Mouse (Mus musculus) CH12.LX (cell line): ENCODE data around the gene Myo15.

ENCODE experiments used
- BHLHE40 ChIP-seq: IDR thresholded peaks from 2 replicates; pipeline ENCODE4 v1.6.1; 2011; ENCODE audit warnings: mild to moderate bottlenecking, low read depth, low read length, improper control_type of control experiment
- CHD1 ChIP-seq: IDR thresholded peaks from 2 replicates; pipeline ENCODE4 v1.6.1; 2012; ENCODE audit warnings: low read depth, low read length, improper control_type of control experiment, inconsistent platforms
- CHD2 ChIP-seq: IDR thresholded peaks from 2 replicates; pipeline ENCODE4 v1.6.1; 2011; ENCODE audit warnings: low read length, improper control_type of control experiment
- CTCF ChIP-seq, 2 experiments: IDR thresholded peaks in 1 of 2; conservative IDR thresholded peaks in 1 of 2; 2 replicates each; pipeline ENCODE4 v1.5.1; 2011 to 2012; ENCODE audit warnings: low read depth in 2 of 2, low read length in 2 of 2, improper control_type of control experiment in 1 of 2, inconsistent platforms in 1 of 2, mild to moderate bottlenecking in 1 of 2, moderate library complexity in 1 of 2
- E2F4 ChIP-seq: IDR thresholded peaks from 2 replicates; pipeline ENCODE4 v1.6.1; 2011; ENCODE audit warnings: low read depth, low read length, improper control_type of control experiment; ENCODE audit not compliant: insufficient replicate concordance
- ELF1 ChIP-seq: IDR thresholded peaks from 2 replicates; pipeline ENCODE4 v1.6.1; 2014; ENCODE audit warnings: low read depth, mild to moderate bottlenecking, inconsistent platforms, low read length, improper control_type of control experiment
- EP300 ChIP-seq: IDR thresholded peaks from 2 replicates; pipeline ENCODE4 v1.6.1; 2011; ENCODE audit warnings: low read length, improper control_type of control experiment
- ETS1 ChIP-seq: conservative IDR thresholded peaks from 2 replicates; pipeline ENCODE4 v1.6.1; 2012; ENCODE audit warnings: low read depth, mild to moderate bottlenecking, inconsistent platforms, low read length, improper control_type of control experiment, moderate library complexity
- HCFC1 ChIP-seq: IDR thresholded peaks from 2 replicates; pipeline ENCODE4 v1.6.1; 2012; ENCODE audit warnings: low read depth, mild to moderate bottlenecking, inconsistent platforms, low read length, improper control_type of control experiment
- MAX ChIP-seq: IDR thresholded peaks from 2 replicates; pipeline ENCODE4 v1.6.1; 2011; ENCODE audit warnings: low read length, improper control_type of control experiment
- MAZ ChIP-seq: IDR thresholded peaks from 2 replicates; pipeline ENCODE4 v1.6.1; 2012; ENCODE audit warnings: low read depth, mild to moderate bottlenecking, inconsistent platforms, low read length, improper control_type of control experiment, moderate library complexity
- POLR2A ChIP-seq: IDR thresholded peaks from 2 replicates; pipeline ENCODE4 v1.6.1; 2011; ENCODE audit warnings: low read depth, mild to moderate bottlenecking, improper control_type of control experiment, low read length
- POLR2AphosphoS2 ChIP-seq: IDR thresholded peaks from 2 replicates; pipeline ENCODE4 v1.6.1; 2011; ENCODE audit warnings: low read depth, low read length, improper control_type of control experiment
- USF2 ChIP-seq: conservative IDR thresholded peaks from 2 replicates; pipeline ENCODE4 v1.6.1; 2011; ENCODE audit warnings: low read depth, low read length, improper control_type of control experiment

- TF ChIP-seq POLR2A (no peak), MAX (no peak), USF2 (no peak), ETS1 (no peak), CHD2 (no peak), MAZ (no peak), HCFC1 (no peak), ELF1 (no peak), CTCF (conservative IDR thresholded peaks at IDR 0.05 in 1 of 2, IDR thresholded peaks at IDR 0.05 in 1 of 2; ENCODE audit: low read depth in 2 of 2, low read length in 2 of 2) (no peak), POLR2AphosphoS2 (no peak), EP300 (no peak), E2F4 (no peak), BHLHE40 (no peak), CHD1 (no peak)
Measured at GRCm38 (mm10) chr11:60553091-60553490, 84.0 kb downstream of the Myo15 start.
